Mouse (Mus musculus) liver, postnatal 0 days (tissue): ENCODE measurements around the gene Pif1. TPM values are rescaled to one million over a fixed set of nuclear protein-coding genes. Genes with fewer than 3 reads are reported as not detected.

Experiments used
- ATAC-seq: fragments of 200-750 bp; cut with Nextera tagmentation; 2 replicates; pipeline ENCODE4 v1.8.0; 2017; ENCODE audit warnings: mild to moderate bottlenecking, moderate library complexity
- DNase-seq: peaks from one replicate; pipeline ENCODE4 v3.0.0-alpha.2; 2016
- H3K27ac ChIP-seq: fragments of 300-500 bp; sonication (generic); 2 replicates; pipeline ENCODE4 v1.5.1; 2014; ENCODE audit warnings: antibody characterized with exemption, moderate library complexity, mild to moderate bottlenecking, low read depth
- H3K27me3 ChIP-seq: fragments of 300-500 bp; sonication (generic); 2 replicates; pipeline ENCODE4 v1.6.1; 2014; ENCODE audit warnings: low read length, control low read depth, mixed read lengths; ENCODE audit not compliant: insufficient read depth
- H3K36me3 ChIP-seq: fragments of 300-500 bp; sonication (generic); replicated peaks from 2 replicates; pipeline ENCODE4 v1.6.1; 2014; ENCODE audit warnings: mild to moderate bottlenecking, control low read depth, low read length, moderate library complexity, mixed read lengths; ENCODE audit not compliant: insufficient read depth
- H3K4me1 ChIP-seq: fragments of 300-500 bp; sonication (generic); 2 replicates; pipeline ENCODE4 v1.6.1; 2014; ENCODE audit warnings: antibody characterized with exemption, mild to moderate bottlenecking, control low read depth; ENCODE audit not compliant: insufficient read depth
- H3K4me2 ChIP-seq: fragments of 300-500 bp; sonication (generic); 2 replicates; pipeline ENCODE4 v1.6.1; 2014; ENCODE audit warnings: low read depth, mild to moderate bottlenecking, low read length, moderate library complexity, mixed read lengths
- H3K4me3 ChIP-seq: fragments of 300-500 bp; sonication (generic); 2 replicates; pipeline ENCODE4 v1.5.1; 2014; ENCODE audit warnings: low read depth, low read length
- H3K9ac ChIP-seq: fragments of 300-500 bp; sonication (generic); replicated peaks from 2 replicates; pipeline ENCODE4 v1.6.1; 2014; ENCODE audit warnings: mild to moderate bottlenecking, moderate library complexity
- H3K9me3 ChIP-seq: fragments of 300-500 bp; sonication (generic); 2 replicates; pipeline ENCODE4 v1.6.1; 2016; ENCODE audit warnings: mild to moderate bottlenecking, control low read depth, low read length, mixed read lengths
- CTCF ChIP-seq: sonication (generic); IDR thresholded peaks from 2 replicates; pipeline ENCODE4 v1.5.1; 2016; ENCODE audit warnings: antibody characterized with exemption, low read depth
- EP300 ChIP-seq: IDR thresholded peaks from 2 replicates; pipeline ENCODE4 v1.6.1; 2016; ENCODE audit warnings: antibody characterized with exemption, low read depth, mild to moderate bottlenecking
- WGBS: fragments of 180-500 bp; shearing (Covaris S2); extraction: QIAGEN DNeasy Blood & Tissue Kit; methylation state at CpG from one replicate; pipeline ENCODE4 v1.1.7; 2014; ENCODE audit not compliant: insufficient replicate concordance; 5-methylcytosine and 5-hydroxymethylcytosine counted together
- polyA plus RNA-seq: library from polyadenylated mRNA; unstranded; fragments of >200 nt; fragmentation: Nextera tagmentation; extraction: Ambion mirVana; gene quantifications from 2 replicates; pipeline ENCODE4 v1.2.1, GENCODE M21; 2015

Gene Pif1
- polyA plus RNA-seq, 1 experiment from 2014 or later = 3.5 TPM

DNA sequence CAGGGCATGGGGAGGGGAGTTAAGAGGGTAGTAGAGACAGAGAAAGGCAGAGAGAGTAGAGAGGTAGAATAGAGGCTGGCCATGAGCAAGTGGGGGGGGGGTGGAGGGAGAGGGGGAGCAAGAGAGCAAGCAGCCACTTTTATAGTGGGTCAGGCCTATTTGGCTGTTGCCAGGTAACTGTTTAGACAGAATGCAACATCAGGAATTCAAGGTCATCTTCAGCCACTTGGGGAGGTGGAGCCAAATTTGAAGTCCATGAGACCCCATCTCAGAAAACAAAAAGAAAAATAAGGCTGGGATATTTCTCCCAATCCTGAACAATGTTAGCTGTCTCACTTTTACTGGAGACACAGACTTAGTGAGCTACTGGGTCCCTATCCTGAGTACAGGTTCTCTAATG lies 55.6 kb downstream of the Pif1 start:
- no peak overlapping the region for H3K4me2 ChIP-seq
- H3K27me3 ChIP-seq = no peaks in the 10 kb centered on the region
- H3K9me3 ChIP-seq = no peaks in the 10 kb centered on the region
- no peaks in the 10 kb centered on the region for H3K36me3 ChIP-seq
- no peak overlapping the region for H3K27ac ChIP-seq
- ATAC-seq (no peak), DNase-seq (no peak)
- H3K4me1 ChIP-seq = peaks cover 3% of the 10 kb centered on the region
- H3K9ac ChIP-seq = no peak overlapping the region
- H3K4me3 ChIP-seq = no peak overlapping the region
- TF ChIP-seq EP300 (no peak), CTCF (no peak)

DNA sequence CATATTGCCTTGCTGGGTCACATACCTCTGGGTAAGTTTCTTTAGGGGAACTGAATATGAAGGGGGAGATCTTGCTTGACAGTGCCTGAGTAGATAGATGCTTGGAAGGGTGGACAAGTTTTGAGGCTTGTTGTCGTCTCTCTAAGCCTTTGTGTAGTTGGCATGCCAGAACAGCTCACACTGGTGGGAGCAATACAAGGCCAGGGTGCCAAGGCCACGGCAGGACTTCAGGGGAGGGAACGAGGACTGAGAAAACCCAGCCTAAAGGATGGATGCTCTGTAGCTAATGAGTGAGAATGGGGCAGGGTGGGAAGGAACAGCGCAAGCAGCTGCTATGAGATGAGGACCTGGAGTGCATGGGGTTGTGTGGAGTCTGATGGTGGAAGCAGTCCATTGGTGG lies 58.0 kb downstream of the Pif1 start:
- ATAC-seq = no peak
- Histone ChIP-seq H3K4me2 (no peak overlapping the region), H3K27ac (no peak overlapping the region), H3K9me3 (no peaks in the 10 kb centered on the region), H3K4me1 (peaks cover 3% of the 10 kb centered on the region), H3K36me3 (no peaks in the 10 kb centered on the region), H3K27me3 (no peaks in the 10 kb centered on the region), H3K9ac (no peak overlapping the region), H3K4me3 (no peak overlapping the region)
- no peak for DNase-seq
- WGBS = 81% methylated on average over 4 of the region's 4 CpGs
- TF ChIP-seq CTCF (no peak), EP300 (no peak)

Other genes starting within 250 kb of the Pif1 start
- gene Pdcd7, start 241.1 kb upstream of the Pif1 start, polyA plus RNA-seq = 4.0 and 4.4 TPM in 2 replicates
- gene Ubap1l, start 226.1 kb upstream of the Pif1 start, polyA plus RNA-seq = not detected in 2 replicates
- gene Kbtbd13, start 195.5 kb upstream of the Pif1 start, polyA plus RNA-seq = 0.09 and 0.11 TPM in 2 replicates
- gene Rasl12, start 188.7 kb upstream of the Pif1 start, polyA plus RNA-seq = 0.08 and 0.17 TPM in 2 replicates
- gene Slc51b, start 164.2 kb upstream of the Pif1 start, polyA plus RNA-seq = 15.1 and 17.0 TPM in 2 replicates
- gene Mtfmt, start 151.4 kb upstream of the Pif1 start, polyA plus RNA-seq = 7.2 and 7.3 TPM in 2 replicates
- 34.4 and 37.0 TPM in 2 replicates for gene Spg21, start 126.2 kb upstream of the Pif1 start, polyA plus RNA-seq
- not detected in 2 replicates for gene Ankdd1a, start 67.0 kb upstream of the Pif1 start, polyA plus RNA-seq
- gene Plekho2, start 7.1 kb upstream of the Pif1 start, polyA plus RNA-seq = 14.3 and 14.5 TPM in 2 replicates
- 23.5 and 26.1 TPM in 2 replicates for gene Rbpms2, start 42.5 kb downstream of the Pif1 start, polyA plus RNA-seq
- gene Oaz2, start 80.8 kb downstream of the Pif1 start, polyA plus RNA-seq = 50.9 and 52.8 TPM in 2 replicates
- gene Zfp609, start 240.4 kb downstream of the Pif1 start, polyA plus RNA-seq = 2.0 and 2.8 TPM in 2 replicates